Mouse (Mus musculus): ENCODE measurements around the gene Etaa1. TPM values are rescaled to one million over a fixed set of nuclear protein-coding genes. Genes with fewer than 3 reads are reported as not detected.
"Not testable (repeated sequence)": the region's sequence is repeated elsewhere in the genome, so short reads cannot be mapped to it uniquely, and the experiment has no call there.

Etaa1 gene
- polyA plus RNA-seq, 1 experiment from 2014 or later, result 10.6 TPM

DNA sequence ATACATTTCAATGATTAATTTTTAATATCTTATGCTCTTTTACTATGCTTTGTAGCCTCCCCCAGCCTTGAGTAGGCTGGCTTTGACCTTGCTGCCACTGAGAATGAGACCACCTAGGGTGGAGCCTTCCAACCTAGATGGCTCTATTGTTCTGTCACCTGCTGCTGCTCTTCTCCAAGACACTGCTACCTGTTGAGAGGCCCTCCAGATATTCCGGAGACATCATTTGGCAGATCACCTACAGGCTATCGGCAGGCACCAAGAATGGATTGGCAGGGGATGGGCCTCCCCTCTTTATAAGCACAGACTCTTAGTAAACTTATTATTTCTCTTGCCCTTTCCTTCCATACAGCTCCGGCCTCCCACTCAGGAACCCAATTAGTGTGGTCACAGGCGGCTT lies 52.7 kb downstream of the Etaa1 start:
- H3K4me1 ChIP-seq (replicated peaks); H3K4me3 ChIP-seq (replicated peaks); ATAC-seq; H3K9ac ChIP-seq; H3K4me2 ChIP-seq (replicated peaks); H3K27ac ChIP-seq; H3K36me3 ChIP-seq; H3K9me3 ChIP-seq; H3K27me3 ChIP-seq (replicated peaks): not testable (repeated sequence)
- 95% methylated on average over 4 of the region's 4 CpGs for WGBS
